ENCODE assay signal across 9 mouse cellular contexts in genomic region chr8:83449960-83450359, GRCm38 (mm10). TPM values are rescaled to one million over a fixed set of nuclear protein-coding genes. Genes with fewer than 3 reads are reported as not detected.
DNase-seq lines count a peak whose midpoint lies in the region; ATAC-seq and TF ChIP-seq lines count a peak whose summit lies in the region.
"Had no signal": no experiment of that assay in that cellular context is flagged by ENCODE, and none has a peak within 500 bp of the region (broad histone marks: within the 10 kb centered on the region; RNA-seq: fewer than 3 reads in every experiment).

No protein-coding gene starts in this region.

- H3K9me3 ChIP-seq in ES-Bruce4 (replicated peaks; ENCODE audit: control insufficient read depth, insufficient read depth, low read length, poor library complexity, severe bottlenecking) = no peaks in the 10 kb centered on the region
- H3K9me3 ChIP-seq in heart, embryonic 10.5 days = no peaks in the 10 kb centered on the region
- H3K9me3 ChIP-seq in midbrain, embryonic 16.5 days (replicated peaks; ENCODE audit: control insufficient read depth, low read length, poor library complexity, severe bottlenecking) = 0 out of 2 replicates have a peak, but pooled peaks cover 2% of the 10 kb centered on the region
- H3K9me3 ChIP-seq: liver, embryonic 15.5 days; stomach, embryonic 15.5 days had no signal

- H3K27me3 ChIP-seq in ES-Bruce4 (ENCODE audit: control insufficient read depth, insufficient read depth, low read length, poor library complexity, severe bottlenecking) = no peaks in the 10 kb centered on the region
- no peaks in the 10 kb centered on the region for H3K27me3 ChIP-seq in heart, embryonic 10.5 days (ENCODE audit: insufficient read depth, poor library complexity, severe bottlenecking)
- H3K27me3 ChIP-seq in midbrain, embryonic 16.5 days (ENCODE audit: control insufficient read depth, insufficient read depth, low read depth, low read length) = no peaks in the 10 kb centered on the region
- H3K27me3 ChIP-seq: liver, embryonic 15.5 days; stomach, embryonic 15.5 days had no signal

- no peak for DNase-seq in layer of hippocampus, adult 2 months (ENCODE audit: low spot score in 2 of 2)
- no peak for DNase-seq in layer of hippocampus, adult 8-10 months (ENCODE audit: low spot score in 2 of 2)
- peak; percentile 41 for DNase-seq in lung, postnatal 36 days
- DNase-seq in heart, embryonic 10.5 days (ENCODE audit: low spot score) = no peak

- H3K4me1 ChIP-seq in ES-Bruce4 (ENCODE audit: control insufficient read depth, insufficient read depth, low read length) = peaks cover 1% of the 10 kb centered on the region
- H3K4me1 ChIP-seq in bone marrow, adult 2 months (ENCODE audit: control insufficient read depth, insufficient read depth, low read length) = no peaks in the 10 kb centered on the region
- no peaks in the 10 kb centered on the region for H3K4me1 ChIP-seq in heart, embryonic 10.5 days
- no peaks in the 10 kb centered on the region for H3K4me1 ChIP-seq in midbrain, embryonic 16.5 days (ENCODE audit: control insufficient read depth, insufficient read depth, low read length)
- H3K4me1 ChIP-seq: stomach, embryonic 15.5 days had no signal

- no peaks in the 10 kb centered on the region for H3K36me3 ChIP-seq in ES-Bruce4 (ENCODE audit: control insufficient read depth, insufficient read depth, low read length, poor library complexity, severe bottlenecking)
- no peaks in the 10 kb centered on the region for H3K36me3 ChIP-seq in heart, embryonic 10.5 days
- no peaks in the 10 kb centered on the region for H3K36me3 ChIP-seq in midbrain, embryonic 16.5 days (ENCODE audit: control insufficient read depth, insufficient read depth, low read length)
- H3K36me3 ChIP-seq: liver, embryonic 15.5 days; stomach, embryonic 15.5 days had no signal

- no peak overlapping the region for H3K27ac ChIP-seq in layer of hippocampus, adult 2 months
- no peak overlapping the region for H3K27ac ChIP-seq in ES-Bruce4 (ENCODE audit: insufficient read depth, low read length)
- no peak overlapping the region for H3K27ac ChIP-seq in bone marrow, adult 2 months (ENCODE audit: control insufficient read depth, insufficient read depth, low read depth, low read length, poor library complexity)
- no peak overlapping the region for H3K27ac ChIP-seq in heart, embryonic 10.5 days
- no peak overlapping the region for H3K27ac ChIP-seq in midbrain, embryonic 16.5 days (ENCODE audit: low read length)
- H3K27ac ChIP-seq: liver, embryonic 15.5 days; stomach, embryonic 15.5 days had no signal

- H3K4me2 ChIP-seq in midbrain, embryonic 16.5 days (ENCODE audit: low read length) = no peak overlapping the region
- H3K4me2 ChIP-seq: liver, embryonic 15.5 days; stomach, embryonic 15.5 days had no signal

- H3K9ac ChIP-seq in ES-Bruce4 (ENCODE audit: low read depth, poor library complexity, severe bottlenecking) = no peak overlapping the region
- H3K9ac ChIP-seq in midbrain, embryonic 16.5 days (ENCODE audit: low read depth, low read length) = no peak overlapping the region
- H3K9ac ChIP-seq: liver, embryonic 15.5 days; stomach, embryonic 15.5 days had no signal

- no peak for TF ChIP-seq POLR2A in ES-Bruce4 (IDR thresholded peaks at IDR 0.05; ENCODE audit: insufficient read depth, low read length)
- TF ChIP-seq POLR2A in bone marrow, adult 2 months (IDR thresholded peaks at IDR 0.05; ENCODE audit: borderline replicate concordance, control insufficient read depth, low read depth, low read length) = no peak

- H3K4me3 ChIP-seq in layer of hippocampus, adult 2 months = no peak overlapping the region
- no peak overlapping the region for H3K4me3 ChIP-seq in ES-Bruce4 (ENCODE audit: low read depth, low read length)
- no peak overlapping the region for H3K4me3 ChIP-seq in bone marrow, adult 2 months (replicated peaks; ENCODE audit: control insufficient read depth, low read depth, low read length)
- no peak overlapping the region for H3K4me3 ChIP-seq in heart, embryonic 10.5 days
- no peak overlapping the region for H3K4me3 ChIP-seq in midbrain, embryonic 16.5 days (ENCODE audit: low read depth, low read length)
- H3K4me3 ChIP-seq: liver, embryonic 15.5 days; stomach, embryonic 15.5 days had no signal

- no peak for ATAC-seq in midbrain, embryonic 16.5 days

- no peak for TF ChIP-seq EP300 in ES-Bruce4 (IDR thresholded peaks at IDR 0.05; ENCODE audit: insufficient read depth, low read depth, low read length)

- 70% methylated on average over 1 of the region's 1 CpGs for WGBS in bone marrow, adult 2 months
- WGBS in heart, embryonic 10.5 days = 71% methylated on average over 1 of the region's 1 CpGs
- 69% methylated on average over 1 of the region's 1 CpGs for WGBS in midbrain, embryonic 16.5 days

- TF ChIP-seq CTCF in layer of hippocampus, adult 2 months (conservative IDR thresholded peaks at IDR 0.05) = peak; percentile 67
- peak; percentile 14 for TF ChIP-seq CTCF in ES-Bruce4 (IDR thresholded peaks at IDR 0.05; ENCODE audit: low read depth, low read length)
- 0 out of 2 replicates have a peak, but pooled peaks have one; percentile 26 for TF ChIP-seq CTCF in bone marrow, adult 2 months (IDR thresholded peaks at IDR 0.05; ENCODE audit: control insufficient read depth, insufficient read depth, low read length)

RNA-seq across cellular contexts. Expression of gene Scoc, which starts 8.2 kb away (rescaled TPM):
- total RNA-seq in layer of hippocampus, adult 2 months (2021) = 100 to 1,000 TPM; 211 to 218 TPM
- total RNA-seq in layer of hippocampus, adult 8-10 months (2022) = 100 to 1,000 TPM; 206 TPM
- 76.3 and 82.9 TPM in 2 replicates for polyA plus RNA-seq in ES-Bruce4 (2011; ENCODE audit: insufficient read depth, insufficient read length, low read depth, missing spikeins)
- 34.0 and 51.9 TPM in 2 replicates for polyA plus RNA-seq in bone marrow, adult 2 months (2011; ENCODE audit: insufficient read depth, insufficient read length, low replicate concordance, missing spikeins)
- 74.7 and 83.7 TPM in 2 replicates for polyA plus RNA-seq in heart, embryonic 10.5 days (2016; fragmentation: Nextera tagmentation; extraction: Ambion mirVana)
- polyA plus RNA-seq in midbrain, embryonic 16.5 days (2015; fragmentation: Nextera tagmentation; extraction: Ambion mirVana) = 327 and 361 TPM in 2 replicates

Comparison
In these comparisons a context has a peak if more than half of its experiments do, and no peak if none do; other contexts are left out.
1. CTCF ChIP-seq: peak in every context shown above with its lines; median percentile 67 in layer of hippocampus, adult 2 months; 26 in bone marrow, adult 2 months; 14 in ES-Bruce4.